Mouse (Mus musculus) myocyte (in vitro differentiated cells): ENCODE results near the gene Il17rd.

Source experiments
- MAX ChIP-seq: IDR thresholded peaks from one replicate; pipeline ENCODE4 v1.6.1; 2011; ENCODE audit warnings: low read depth, mild to moderate bottlenecking, control low read depth
- POLR2A ChIP-seq: IDR thresholded peaks from one replicate; pipeline ENCODE4 v1.6.1; 2011; ENCODE audit warnings: low read depth, mild to moderate bottlenecking, control low read depth, moderate library complexity; ENCODE audit not compliant: insufficient read length

- no peak for TF ChIP-seq POLR2A
- no peak for TF ChIP-seq MAX
These were observed 12.1 kb downstream of the Il17rd start for GRCm38 (mm10) chr14:27050560-27051510.
